Mouse (Mus musculus) spleen, postnatal 4 days (tissue): ENCODE data around the gene Psors1c2.

Experiments
- DNase-seq, 2 experiments: peaks; one replicate each; pipeline ENCODE4 v3.0.0; 2022; ENCODE audit warnings: low spot score in 2 of 2

Psors1c2 gene

DNA sequence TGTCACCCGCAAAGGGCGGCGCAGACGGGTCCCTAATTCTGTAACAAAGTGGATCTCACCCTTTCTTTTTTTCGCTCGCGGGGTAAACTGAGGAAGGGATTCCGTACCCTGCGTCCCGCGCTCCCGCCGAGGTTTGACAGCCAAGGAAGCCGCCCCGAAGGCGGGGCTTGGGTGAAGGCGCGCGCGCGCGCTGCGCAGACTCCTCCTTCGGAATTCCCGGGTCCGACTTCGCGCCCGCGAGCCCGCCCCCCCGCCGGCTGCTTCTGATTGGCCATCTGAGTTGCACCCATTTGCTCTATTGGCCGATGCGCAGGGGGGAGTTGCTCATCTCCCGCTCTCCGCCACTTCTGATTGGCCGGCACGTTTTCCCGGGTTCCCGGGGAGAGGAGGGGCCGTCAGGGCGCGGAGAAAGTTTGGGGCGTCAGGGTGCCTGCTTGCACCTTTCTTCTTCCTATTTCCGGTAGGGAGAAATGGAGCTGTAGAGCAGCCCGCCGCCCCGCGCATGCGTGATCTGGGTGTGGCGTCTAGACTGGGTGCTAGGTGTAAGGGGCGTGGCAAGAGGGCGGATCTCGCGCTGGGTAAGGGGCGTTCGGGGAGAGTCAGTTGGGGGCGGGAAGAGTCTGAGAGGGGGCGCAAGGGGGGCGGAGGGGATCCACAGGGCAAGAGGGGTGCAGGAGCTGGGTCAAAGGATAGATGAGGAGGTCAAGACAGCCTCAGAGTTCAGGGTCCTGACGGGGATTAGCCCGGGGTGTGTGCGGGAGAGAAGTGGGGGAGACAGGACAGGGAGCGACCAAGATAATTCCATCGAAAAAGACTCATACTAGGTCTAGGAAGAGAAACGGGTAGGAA, 16.1 kb upstream of the Psors1c2 start, which contains the start of the genes Tcf19 and Cchcr1:
Gene Tcf19 (minus strand): TSS at position 173 of the 849 bp plus-strand sequence.
Gene Cchcr1 (plus strand): TSS at position 449 of the 849 bp plus-strand sequence.
- peak; percentile 96 to 98 for DNase-seq

GRCm38 (mm10) chr17:35517526-35517925, 15.5 kb upstream of the Psors1c2 start:
- DNase-seq = no peak

- no peak for DNase-seq
These were observed 8.6 kb upstream of the Psors1c2 start for GRCm38 (mm10) chr17:35524354-35524753.

- no peak for DNase-seq
These were observed 6.4 kb upstream of the Psors1c2 start for GRCm38 (mm10) chr17:35526644-35527043.

- no peak for DNase-seq
These were observed 641 bp upstream of the Psors1c2 start for GRCm38 (mm10) chr17:35532360-35532759.

DNA sequence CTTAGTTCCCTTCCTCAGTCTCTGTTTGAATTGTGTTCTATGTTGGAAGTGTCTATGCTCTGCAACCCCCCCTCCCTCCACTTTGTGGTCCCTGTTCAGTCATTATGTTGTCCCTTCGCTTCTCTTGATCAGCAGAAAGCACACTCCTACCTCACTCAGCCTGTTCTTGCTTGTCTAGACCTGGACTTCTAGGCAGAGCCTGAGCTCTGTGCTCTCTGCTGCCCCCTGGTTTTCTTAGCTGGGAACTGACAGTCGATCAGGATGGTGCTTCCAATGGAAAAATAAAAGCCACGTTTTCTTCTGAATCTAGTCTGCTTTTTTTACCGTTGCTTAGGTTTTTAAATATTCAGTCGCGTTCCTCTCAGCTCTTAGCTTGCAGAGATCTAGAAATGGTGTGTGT, 1.3 kb downstream of the Psors1c2 start:
- DNase-seq = peak; percentile 72 to 89

DNA sequence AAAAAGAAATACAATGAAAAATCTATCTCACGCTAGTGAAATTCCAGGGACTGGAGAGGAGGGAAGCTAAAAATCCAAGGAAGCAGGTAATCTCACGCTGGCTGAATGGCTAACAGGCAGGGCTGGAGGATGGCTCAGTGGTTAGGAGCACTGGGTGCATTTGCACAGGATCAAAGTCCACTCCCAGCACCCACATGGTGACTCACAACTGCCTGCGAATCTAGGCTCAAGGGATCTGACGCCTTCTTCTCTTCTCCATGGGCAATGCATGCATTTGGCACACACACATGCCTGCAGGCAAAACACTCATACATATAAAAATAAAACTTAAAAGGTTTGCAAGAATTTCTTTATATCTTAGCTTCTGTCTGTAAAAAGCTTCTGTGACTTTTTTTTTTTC, 4.4 kb downstream of the Psors1c2 start:
- DNase-seq = no peak

- DNase-seq = no peak
These were observed 5.5 kb downstream of the Psors1c2 start for GRCm38 (mm10) chr17:35538476-35538875.

- DNase-seq = no peak
These were observed 6.5 kb downstream of the Psors1c2 start for GRCm38 (mm10) chr17:35539540-35539939.

DNA sequence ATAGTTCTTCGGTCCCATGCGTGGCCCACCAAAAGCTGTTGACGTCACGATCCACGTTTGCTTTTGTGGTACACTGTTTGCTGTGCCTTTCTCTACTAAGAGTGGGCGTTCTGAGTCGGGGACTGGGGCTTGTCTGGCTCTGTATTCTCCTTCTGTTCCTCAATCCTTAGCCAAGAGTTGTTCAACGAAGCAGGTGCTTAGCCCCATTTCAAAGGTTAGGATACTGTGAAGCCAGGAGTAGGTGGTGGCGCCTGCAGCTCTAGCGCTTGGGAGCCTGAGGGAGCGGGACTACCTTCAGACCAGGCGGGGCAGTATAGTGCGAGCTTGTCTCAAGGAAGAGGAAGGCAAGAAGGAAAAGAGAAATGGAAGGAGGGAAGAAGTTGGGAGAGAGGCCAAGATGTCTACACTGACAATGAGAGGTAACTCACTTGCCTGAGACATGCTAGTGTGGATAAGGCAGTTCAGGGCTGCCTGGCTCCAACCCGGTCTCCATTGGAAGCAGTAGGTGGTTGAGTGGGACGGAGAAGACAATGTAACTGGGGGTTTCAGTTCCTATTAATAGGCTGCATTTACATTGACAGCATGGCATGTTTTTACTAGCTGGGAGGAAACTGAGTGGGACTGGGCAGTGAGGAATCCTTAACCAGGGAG, 9.9 kb downstream of the Psors1c2 start:
- no peak for DNase-seq

DNA sequence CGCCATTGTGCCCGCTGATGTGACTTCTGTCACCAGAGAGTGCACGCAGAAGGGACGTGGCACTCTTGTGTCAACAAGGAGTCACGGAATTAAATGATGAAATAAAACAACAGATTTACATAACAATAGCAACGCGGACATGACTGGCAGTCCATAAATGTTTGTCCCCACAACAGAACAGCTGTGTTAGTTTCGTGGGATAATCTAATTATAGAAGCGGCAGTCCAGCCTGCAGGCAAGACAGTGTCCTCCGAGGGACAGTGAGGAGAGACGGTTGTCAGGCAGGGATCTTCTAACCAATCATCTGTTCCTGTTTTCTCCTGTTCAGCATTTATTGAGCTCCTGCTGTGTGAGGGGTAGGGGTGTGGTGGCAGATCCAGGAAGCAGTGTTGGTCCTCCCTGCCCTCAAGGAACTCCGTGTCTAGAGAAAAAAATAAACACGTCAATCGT, 10.4 kb downstream of the Psors1c2 start:
- no peak for DNase-seq

- no peak for DNase-seq
These were observed 11.0 kb downstream of the Psors1c2 start for GRCm38 (mm10) chr17:35544001-35544400.

GRCm38 (mm10) chr17:35544680-35545079, 11.7 kb downstream of the Psors1c2 start:
- peak; percentile 41 to 81 for DNase-seq

DNA sequence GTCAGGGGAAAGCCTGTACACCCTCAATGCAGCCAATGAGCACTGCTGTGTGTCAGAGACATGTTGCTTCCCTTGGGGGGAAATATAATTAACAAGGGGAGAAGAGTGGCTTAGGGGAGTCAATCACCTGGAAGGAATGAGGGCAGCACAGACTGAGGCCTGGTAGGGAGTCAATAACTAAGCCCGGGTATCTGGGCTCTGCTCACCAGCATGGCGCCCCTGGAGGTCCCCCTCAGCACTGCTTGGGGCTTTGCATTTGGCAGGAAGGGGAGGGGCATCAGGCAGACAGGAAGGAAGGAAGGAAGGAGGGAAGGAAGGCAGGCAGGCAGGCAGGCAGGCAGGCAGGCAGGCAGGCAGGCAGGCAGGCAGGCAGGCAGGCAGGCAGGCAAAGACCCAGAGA, 14.5 kb downstream of the Psors1c2 start:
- no peak for DNase-seq

DNA sequence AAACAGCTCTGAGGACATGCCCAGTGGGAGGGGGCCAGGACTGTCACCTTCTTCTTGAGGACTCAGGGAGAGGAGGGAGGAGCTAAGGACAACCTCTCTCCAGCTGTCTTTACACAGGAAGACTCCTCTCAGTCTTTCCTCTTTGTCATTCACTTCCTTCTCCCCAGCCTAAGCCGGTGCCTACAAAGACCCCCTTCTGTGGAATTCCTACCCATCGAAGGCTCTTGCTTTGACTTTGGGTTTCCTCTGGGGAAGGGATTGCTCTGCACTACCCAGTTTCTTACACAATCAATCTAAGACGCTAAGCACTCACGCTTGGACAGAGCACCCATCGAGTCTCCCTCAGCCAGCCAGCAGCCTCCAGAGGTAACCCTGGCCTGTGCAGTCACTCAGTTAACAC, 15.6 kb downstream of the Psors1c2 start:
- DNase-seq = no peak

GRCm38 (mm10) chr17:35549437-35550142, 16.6 kb downstream of the Psors1c2 start:
- DNase-seq = no peak

DNA sequence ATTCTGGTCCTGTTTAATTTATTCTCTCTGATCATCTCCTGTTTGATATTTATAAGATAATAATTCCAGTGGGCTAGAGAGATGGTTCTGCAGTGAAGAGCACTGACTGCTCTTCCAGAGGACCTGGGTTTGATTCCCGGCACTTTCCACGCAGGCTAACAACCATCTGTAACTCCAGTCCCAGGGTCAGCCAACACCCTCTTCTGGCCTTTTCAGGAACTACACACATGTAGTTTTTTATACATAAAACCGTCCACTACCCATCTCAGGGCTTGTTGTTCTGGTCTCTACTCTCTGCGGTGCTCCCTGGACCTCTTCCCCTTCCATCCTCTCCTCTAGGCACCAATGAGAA, 17.1 kb downstream of the Psors1c2 start:
- DNase-seq = no peak

DNA sequence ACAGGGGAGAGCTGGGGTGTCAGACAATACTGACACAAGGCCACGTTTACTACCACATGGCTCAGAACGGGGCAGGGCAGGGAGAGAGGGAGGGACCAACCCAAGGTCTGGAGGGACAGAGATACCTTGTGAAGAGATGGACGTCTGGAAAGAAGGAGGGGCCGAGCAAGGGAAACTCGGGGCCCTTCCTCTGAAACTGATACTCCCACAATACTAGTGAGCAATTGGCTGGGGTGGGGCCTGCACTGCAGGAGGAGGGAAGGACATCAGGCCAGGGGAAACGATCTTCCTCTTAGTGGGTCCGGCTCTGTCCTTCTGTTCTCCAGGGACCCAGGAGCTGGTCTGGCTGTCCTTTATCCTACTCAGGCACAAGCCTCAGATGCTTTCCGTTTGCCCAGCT, 17.9 kb downstream of the Psors1c2 start:
- no peak for DNase-seq

DNA sequence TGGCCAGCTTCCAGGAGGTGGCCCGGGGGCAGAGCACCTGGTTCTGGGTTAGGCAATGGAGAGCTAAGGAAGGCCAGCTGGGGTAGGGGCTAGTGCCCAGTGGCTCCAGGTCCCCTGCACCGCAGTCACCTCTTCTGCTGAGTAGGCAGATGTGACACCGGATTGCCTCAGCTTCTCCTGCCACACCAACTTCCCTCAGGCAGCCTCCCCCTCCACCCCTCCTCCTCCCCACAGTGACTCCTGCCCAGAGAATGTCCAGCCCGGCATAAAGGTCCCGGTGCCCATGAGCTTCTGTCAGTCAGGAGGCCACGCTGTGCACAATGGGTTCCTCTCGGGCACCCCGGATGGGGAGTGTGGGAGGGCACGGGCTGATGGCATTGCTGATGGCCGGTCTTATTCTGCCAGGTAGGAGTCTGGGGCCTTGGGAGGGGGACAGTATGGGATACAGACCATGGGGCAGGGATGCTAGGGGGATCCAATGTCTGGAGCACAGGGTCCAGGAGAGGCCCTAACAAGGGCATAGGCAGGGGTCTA, 18.9 kb downstream of the Psors1c2 start, which contains the start of gene Cdsn:
Gene Cdsn (plus strand): TSS at position 248 of the 534 bp plus-strand sequence.
- no peak for DNase-seq

DNA sequence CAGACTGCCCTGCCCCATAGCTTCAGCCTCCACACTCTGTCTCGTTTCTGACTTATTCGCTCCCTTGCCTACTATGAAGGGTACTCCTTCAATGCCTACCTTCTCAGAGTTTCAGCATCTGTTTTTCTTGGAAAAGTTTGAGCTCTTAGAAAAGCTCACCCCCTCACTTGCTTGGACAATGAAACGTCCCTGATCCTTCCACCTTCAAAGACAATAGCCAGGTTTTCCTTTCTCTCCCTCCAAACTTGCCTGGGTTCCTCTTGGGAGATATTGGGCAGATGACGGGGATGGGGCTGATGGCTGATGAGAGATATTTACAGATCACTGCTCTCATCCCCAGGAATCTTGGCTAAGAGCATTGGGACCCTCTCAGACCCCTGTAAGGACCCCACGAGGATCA, 21.3 kb downstream of the Psors1c2 start:
- no peak for DNase-seq

DNA sequence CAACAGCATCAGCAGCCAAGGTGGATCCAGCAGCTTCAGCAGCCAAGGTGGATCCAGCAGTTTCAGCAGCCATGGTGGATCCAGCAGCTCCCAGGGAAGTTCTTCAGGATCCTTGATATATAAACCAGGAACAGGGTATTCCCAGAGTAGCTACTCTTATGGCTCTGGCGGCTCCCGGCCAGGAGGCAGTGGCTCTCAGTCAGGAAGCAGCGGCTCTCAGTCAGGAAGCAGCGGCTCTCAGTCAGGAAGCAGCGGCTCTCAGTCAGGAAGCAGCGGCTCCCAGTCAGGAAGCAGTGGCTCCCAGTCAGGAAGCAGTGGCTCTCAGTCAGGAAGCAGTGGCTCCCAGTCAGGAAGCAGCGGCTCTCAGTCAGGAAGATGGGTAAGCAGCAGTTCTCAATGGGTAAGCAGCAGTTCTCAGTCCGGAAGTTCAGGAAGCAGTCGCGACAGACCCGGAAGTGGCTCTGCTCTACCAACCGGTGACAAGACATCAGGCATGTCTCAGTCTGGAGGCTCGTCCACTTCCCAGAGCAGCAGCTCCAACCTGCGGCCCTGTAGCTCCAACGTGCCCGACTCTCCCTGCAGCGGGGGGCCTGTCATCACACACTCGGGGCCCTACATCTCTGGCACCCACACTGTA, 21.9 kb downstream of the Psors1c2 start:
- peak in 1 of 2 experiments; percentile 57 for DNase-seq
